Mouse (Mus musculus): ENCODE measurements around the gene Qars.

Qars gene

DNA sequence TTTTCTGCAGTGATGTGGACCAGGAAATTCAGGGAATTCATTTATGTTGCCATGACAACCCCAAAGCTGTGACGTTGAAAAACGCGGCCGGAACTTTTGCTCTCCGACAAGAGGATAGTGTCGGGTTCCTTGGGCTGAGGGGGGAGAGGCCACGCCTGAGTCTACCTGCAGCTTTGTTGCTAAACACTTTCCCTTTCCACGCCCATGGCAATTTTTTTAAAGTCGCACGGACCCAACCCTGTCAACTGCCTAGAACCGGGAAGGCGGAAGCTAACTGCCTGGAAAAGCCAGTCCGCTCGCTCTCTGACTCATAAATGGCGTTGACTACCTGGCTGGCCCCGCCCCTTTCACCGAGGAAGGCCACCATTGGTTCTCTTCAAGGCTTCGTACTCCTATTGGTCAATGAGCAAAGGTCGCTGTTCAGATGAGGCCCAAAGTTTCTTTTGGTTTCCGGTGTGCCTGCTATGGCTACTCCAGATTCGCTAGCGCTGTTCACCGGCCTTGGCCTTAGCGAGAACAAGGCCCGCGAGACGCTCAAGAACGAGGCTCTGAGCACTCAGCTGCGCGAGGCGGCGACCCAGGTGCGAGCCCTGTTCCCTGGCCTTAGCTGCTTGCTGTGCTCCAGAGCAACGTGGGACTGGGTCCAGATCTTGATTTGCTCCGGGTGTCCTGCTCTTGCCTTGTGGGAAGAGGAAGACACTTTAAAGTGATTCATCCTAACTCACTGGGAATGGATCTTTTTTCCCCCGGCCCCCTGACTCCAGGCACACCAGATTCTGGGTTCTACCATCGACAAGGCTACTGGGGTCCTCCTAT is at the start of gene Qars:
Qars (plus strand) TSS at position 88 of the 816 bp plus-strand sequence.
- peak; percentile 96 for DNase-seq (ENCODE audit: low read depth)

DNA sequence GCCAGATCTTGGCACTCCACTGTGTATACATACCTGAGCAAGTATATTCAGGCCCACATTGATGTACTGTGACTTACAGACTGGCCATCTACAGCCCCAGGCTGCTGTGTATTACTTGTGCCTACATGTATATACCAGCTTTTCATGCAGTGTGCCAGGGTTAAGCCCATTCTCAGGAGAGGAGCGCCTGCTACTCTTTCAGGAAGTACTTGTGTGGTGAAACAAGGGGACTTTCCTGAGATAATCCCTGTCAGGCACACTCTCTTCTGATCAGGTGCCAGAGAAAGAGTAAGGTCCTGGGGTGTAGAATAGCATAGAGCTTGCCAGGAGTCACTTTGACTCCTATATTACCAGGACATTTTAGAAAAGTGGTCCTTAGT is 47.6 kb upstream of the Qars start:
- no peak for DNase-seq (ENCODE audit: low read depth)

DNA sequence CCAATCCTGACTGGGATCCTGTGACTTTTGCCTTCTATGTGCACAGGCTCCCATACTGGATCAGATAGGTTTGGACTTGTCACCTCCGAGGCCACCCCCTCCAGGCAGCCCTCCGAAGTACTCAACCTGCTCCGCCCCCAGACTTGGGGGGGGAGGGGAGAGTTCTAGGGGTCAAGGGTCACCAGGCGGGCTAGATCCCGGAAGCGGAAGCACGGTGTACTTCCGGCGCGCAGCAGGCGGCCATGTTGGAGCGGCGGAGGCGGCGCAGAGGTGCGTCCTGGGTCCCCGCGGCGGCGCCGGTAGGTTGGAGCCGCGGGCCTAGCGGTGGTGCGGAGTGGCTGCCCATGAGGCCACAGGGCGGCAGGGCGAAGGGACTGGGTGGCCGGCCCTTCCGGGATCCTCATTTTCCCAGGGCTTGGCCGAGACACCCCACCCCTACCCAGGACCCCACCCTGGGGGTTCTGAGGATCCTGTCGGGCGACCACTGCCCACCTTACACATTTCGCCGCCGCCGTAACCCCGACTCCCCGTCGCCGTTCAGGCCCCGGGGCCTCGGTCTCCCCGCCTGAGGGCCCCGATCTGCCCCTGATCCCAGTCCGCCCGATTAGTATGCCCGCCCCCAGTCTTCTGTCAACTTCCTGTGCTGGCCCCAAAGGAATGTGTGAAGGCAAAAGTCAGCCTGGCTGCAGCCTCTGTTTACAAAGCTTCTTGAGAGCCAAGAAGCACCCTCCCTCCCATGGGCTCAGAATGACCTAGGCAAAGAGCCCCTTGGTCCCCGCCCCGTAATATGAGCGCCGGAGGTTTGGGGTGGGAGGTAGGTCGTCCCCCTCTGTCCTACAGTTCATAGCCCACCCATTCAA is 47.0 kb upstream of the Qars start, which contains the start of gene Ccdc71:
Ccdc71 (plus strand) TSS at position 209 of the 860 bp plus-strand sequence.
- peak; percentile 91 for DNase-seq (ENCODE audit: low read depth)

DNA sequence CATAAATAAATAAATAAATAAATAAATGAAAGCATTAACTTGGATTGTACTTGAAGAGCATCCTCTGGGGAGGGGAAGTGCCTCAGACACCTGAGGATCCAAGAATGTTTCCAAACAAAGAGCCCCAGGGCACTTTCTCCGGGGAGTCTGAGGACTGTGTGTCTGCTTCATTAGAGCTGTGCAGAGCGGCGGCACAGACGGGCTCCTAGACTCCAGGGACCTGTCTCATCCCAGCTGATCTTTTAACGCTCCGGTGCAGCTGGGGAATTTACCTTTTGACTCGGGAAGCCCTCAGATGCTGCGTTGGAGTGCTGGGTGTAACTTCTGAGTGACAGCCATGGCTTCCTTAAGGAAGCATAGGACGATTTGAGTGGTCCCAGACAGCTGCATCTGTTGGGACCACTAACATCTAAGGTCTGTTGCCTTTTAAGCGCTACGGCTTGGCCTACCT is 46.3 kb upstream of the Qars start, which contains the start of gene Klhdc8b:
Klhdc8b (minus strand) TSS at position 401 of the 451 bp plus-strand sequence.
- DNase-seq (ENCODE audit: low read depth), result peak; percentile 17

DNA sequence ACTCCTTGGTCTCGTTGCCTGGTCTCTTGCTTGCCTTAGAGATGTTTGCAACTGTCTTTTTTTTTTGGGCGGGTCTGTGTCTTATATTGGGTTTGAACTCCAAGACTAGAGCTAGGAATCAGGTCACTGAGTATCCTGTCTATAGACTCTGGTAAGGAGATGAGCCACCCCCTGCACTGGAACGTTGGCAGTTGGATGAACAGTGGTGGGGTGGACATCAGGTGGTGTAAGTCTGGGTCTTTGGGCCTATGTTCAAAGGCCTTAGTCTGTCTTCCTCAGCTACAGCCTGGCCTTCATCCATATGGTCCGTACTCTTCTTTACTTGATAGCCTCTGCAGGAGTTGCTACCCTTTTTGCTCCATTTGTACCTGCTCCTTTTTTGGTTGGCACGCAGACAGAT is 45.8 kb upstream of the Qars start:
- no peak for DNase-seq (ENCODE audit: low read depth)

DNA sequence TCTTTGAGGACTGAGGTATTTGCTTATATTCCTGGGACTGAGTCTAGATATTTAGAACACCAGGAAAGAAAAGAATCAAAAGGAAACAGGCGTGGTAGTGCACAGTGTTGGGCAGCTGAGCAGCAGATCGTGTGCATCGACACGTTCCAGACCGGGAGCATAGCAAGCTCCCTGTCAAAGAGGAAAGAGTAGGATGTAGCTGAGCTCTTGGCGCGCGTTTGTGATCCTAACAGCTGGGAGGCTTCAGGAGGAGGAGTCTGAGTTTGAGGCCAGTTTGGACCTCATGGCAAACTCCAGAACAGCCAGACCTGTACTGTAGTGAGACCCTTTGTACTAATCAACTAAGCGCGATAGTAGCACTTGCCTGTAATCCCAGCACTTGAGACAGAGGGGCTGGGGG is 45.3 kb upstream of the Qars start:
- no peak for DNase-seq (ENCODE audit: low read depth)

DNA sequence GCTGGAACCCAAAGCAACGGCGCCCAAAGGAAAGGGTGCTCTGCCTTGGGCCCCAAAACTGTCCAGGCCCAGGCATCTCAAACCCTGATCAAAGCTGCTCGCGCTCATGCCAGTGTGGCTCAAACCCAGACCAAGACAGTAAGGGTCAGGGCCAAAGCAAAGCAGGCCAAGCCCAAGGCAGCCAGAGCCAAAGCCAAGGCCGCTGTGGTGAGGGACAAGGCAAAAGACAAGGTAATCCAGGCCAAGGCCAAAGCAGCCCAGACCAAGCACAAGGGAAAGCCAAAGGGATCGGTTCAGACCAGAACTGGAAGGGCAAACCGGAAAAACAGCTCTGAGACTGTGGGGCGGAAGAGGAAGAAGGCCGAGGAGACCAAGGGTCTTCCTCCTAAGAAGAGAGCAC is 43.8 kb upstream of the Qars start:
- no peak for DNase-seq (ENCODE audit: low read depth)

DNA sequence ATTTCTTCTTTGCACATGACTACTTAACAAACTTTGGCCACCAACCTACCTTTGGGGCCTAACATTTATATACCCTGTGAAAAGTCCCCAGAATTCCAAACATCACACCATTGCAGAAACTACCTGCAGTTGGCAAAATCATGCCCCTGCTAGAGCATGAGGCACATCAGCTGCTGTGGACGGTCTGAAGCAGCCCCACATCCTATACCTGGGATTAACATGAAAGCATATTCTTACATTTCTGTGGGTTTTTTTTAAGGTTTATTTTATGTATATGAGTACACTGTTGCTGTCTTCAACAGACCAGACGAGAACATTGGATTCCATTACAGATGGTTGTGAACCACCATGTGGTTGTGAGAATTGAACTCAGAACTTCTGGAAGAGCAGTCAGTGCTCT is 41.3 kb upstream of the Qars start:
- no peak for DNase-seq (ENCODE audit: low read depth)

DNA sequence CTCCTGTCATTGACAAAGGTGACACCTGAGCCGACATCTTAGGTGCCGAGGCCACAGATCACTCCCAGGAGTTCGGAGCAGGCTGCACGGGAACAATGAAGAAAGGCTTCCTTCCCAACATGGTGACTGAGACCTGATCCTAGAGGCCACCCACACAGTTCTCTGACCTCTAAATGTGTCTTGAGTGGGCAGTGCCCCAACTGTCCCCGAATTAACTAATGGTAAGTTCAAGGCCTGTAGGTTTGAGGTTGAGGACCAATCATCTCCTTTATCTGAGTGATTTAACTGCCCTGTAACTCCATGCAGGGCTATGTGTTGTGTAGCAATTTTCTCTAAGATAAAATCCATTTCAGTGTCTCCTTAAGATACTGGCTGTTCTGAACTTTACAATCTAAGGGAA is 38.1 kb upstream of the Qars start:
- DNase-seq (ENCODE audit: low read depth), result no peak

DNA sequence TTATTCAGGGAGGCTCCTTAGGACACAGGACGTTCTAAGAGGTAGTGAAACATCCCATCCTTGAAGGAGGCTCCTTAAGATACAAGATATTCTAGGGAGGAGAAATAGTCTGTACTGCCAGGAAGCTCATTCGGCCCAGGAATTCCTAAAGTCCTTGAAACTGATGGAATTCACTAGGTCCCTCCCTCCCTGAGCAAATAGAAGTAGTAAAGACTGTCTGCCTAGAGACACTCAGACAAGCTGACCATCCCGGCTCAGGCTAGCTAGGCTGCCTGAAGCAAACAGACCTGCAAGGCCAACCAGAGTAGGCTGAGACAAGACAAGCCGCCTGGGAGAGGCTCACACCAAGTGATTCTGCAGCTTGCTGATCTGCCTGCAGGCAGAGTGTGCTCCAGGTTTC is 37.7 kb upstream of the Qars start:
- no peak for DNase-seq (ENCODE audit: low read depth)

DNA sequence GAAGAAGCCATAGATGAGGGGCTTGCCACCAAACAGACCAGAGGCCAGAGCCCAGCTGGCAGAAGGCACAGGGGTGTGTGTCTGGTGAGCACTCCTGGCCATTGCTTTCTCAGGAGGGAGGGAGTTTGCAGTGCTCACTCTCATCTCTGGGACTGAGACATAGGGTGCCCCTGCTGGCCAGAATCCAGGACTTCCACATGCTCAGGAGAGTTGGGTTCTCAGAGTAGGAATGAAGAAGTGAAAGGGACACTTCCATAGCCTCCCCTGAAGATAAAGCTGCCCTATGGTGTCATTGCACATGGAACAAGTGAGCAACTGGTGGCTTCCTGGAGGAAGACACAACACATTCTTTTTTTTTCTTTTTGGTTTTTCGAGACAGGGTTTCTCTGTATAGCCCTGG is 33.0 kb upstream of the Qars start:
- peak; percentile 22 for DNase-seq (ENCODE audit: low read depth)

DNA sequence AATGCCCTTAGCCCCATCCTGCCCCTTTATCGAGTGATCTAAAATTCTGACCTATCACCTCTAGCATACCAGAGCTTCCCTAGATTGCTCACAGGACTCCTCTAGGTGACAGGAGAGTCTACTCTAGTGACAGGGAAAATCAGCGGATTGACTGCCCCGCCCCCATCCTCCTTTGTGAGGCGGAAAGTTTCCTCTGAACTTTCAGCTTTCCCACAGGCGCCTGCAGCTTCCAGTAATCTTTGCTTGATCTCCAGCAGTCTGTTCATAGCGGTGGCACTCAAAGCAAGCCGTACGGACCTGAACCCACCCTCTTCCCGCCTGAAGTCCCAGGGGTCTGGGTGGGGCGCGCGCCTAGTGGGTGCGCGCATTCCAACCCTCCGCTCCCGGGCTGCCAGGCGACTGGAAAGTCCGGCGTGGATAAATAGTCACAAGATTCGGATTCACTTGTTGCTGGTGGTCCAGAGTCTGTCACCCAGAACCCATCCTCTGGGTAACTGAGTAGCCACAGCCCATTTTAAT is 28.8 kb upstream of the Qars start:
- peak; percentile 90 for DNase-seq (ENCODE audit: low read depth)

DNA sequence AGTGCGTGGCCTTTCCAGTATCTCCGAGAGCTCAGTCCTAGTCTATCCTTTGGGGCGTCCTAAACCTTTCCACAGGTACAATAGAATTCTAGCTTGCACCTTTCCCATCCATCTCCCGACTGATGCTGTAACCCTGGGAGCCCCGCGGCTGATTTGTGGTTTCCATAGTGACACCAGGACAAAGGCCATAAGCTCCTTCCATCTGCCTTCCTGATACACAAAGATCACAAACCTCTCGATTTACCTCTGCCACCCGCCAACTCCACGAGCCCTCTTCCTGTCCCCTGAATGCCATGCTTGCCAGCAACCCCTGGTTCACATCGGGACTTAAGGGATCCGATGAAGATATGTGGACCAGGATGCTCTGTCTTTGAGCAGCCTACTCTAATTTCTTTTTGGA is 28.3 kb upstream of the Qars start:
- no peak for DNase-seq (ENCODE audit: low read depth)

DNA sequence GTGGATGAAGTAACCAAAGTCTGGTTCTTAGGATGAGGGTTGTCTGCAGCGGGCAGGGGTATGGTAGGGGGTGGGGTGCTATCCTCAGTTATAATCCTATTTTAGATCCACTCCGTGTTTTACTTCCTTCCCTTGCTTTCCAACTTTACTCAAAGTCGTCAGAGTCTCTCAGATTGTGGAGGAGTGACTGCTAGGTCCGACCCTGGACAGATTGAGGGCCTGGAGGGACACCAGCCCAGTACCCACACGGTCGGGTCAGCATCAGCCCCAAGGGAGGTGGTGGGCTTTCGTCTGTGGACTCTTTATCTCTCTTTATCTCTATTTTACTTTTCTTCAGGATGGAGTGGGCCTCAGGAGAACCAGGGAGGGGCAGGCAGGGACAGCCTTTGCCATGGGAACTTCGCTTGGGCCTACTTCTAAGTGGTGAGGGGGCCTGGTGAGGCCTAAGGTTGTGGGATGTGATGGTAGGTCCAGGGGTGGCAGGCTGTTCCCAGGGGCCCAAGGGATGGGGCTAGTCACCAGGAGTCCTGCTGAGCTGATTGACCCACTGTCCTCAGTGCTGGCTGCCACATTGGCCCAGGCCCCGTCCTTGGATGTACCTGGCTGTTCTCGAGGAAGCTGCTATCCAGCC is 27.7 kb upstream of the Qars start, which contains the start of gene Lamb2:
Lamb2 (plus strand) TSS at position 16 of the 631 bp plus-strand sequence.
- peak; percentile 90 for DNase-seq (ENCODE audit: low read depth)

DNA sequence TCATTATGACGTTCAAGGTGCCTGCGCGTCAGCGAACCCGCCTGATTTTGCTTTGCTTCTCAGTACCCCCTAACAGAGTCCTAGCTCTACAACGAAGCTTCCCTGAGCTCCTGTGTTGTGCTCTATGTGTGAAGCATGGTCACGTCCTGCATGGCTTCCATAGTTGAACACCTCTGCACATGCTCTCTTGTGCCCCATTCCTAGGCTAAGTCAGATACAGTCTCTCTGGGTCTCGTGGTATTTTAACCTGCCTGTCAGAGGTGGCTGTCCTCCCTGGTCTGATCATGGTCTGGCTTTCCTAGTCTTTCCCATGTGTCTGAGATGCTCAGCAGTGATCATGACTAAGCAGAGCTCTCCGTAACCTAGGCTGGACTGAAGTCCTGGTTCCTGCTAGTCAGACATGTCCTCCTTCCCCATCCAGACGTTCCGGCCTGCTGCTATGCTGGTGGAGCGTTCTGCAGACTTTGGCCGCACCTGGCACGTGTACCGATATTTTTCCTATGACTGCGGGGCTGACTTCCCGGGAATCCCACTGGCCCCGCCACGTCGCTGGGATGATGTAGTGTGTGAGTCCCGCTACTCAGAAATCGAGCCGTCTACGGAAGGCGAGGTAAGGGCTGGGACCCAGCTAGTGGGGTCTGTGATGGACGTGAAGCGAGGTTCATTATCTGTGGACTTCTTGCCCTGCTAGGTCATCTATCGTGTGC is 26.5 kb upstream of the Qars start:
- DNase-seq (ENCODE audit: low read depth), result no peak

DNA sequence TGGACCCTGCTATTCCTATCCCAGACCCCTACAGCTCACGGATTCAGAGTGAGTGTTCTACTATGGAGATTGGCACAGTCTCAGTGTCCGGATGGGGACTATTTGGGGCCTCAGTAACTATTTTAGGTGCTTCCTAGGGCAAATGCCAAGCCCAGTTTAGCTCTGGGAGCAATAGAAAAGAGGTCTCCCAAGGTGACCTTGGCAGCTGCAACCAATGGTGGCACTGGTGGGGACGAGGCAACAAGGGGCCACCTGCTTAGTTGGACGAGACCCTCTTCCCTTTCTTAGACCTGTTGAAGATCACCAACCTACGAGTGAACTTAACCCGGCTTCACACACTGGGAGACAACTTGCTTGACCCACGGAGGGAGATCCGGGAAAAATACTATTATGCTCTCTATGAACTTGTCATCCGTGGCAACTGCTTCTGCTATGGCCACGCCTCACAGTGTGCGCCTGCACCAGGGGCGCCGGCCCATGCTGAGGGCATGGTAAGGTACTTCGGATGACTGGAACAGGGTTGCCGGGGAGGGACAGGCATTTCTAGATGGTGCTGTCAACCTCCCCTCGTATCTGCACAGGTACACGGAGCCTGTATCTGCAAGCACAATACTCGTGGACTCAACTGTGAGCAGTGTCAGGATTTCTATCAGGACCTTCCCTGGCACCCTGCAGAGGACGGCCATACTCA is 25.8 kb upstream of the Qars start:
- no peak for DNase-seq (ENCODE audit: low read depth)

DNA sequence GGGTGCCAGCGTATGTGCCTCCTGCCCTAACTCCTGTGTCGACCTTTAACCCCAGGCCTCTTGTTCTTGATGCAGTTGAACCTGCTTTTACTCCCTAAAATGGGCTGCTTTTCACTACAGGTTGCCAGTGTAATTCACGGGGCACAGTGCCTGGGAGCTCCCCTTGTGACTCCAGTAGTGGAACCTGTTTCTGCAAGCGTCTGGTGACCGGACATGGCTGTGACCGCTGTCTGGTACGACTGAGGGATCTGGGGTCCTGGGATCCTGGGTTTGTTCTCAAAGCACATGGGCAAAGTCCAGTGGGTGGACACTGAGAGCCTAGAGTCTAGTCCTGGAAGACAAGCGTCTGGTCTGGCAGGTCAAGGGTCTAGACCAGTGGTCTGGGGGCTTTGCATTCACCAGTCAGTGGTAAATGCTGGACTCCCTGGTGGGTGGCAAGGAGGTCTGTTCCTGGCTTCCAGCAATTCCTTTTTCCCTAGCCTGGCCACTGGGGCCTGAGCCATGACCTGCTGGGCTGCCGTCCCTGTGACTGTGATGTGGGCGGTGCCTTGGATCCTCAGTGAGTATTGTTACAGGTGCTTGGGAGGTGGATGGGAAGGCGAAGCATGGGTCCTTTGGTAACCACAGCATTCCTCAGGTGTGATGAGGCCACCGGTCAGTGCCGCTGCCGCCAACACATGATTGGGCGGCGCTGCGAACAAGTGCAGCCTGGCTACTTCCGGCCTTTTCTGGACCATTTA is 24.3 kb upstream of the Qars start:
- no peak for DNase-seq (ENCODE audit: low read depth)

DNA sequence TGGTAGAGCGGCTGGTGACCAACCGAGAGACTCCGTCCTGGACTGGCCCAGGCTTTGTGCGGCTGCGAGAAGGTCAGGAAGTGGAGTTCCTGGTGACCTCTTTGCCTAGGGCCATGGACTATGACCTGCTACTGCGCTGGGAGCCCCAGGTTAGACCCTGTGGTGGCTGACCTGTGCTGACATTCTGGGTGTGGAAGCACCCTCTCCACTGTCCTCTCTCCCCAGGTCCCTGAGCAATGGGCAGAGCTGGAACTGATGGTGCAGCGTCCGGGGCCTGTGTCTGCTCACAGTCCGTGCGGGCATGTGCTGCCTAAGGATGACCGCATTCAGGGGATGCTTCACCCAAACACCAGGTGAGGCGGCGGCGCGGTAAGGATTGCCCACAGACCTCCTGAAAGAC is 23.5 kb upstream of the Qars start:
- DNase-seq (ENCODE audit: low read depth), result no peak

DNA sequence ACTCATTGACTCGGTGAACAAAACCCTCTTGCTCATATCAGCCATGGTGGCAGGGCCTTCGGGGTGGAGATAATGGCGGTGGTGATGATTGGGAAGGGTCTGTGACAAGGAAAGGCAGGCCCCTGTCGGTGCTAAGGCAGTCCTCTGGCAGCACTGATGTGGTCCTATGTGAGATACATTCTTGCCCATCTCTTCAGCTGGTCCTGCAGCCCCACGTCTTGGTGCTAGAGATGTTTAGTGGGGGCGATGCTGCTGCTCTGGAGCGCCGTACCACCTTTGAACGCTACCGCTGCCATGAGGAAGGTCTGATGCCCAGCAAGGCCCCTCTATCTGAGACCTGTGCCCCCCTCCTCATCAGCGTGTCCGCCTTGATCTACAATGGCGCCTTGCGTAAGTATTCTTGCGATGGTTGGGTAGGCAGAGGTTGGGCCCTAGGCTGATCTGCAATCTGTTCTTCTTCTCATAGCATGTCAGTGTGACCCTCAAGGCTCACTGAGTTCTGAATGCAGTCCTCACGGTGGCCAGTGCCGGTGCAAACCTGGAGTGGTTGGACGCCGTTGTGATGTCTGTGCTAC is 22.1 kb upstream of the Qars start:
- no peak for DNase-seq (ENCODE audit: low read depth)

DNA sequence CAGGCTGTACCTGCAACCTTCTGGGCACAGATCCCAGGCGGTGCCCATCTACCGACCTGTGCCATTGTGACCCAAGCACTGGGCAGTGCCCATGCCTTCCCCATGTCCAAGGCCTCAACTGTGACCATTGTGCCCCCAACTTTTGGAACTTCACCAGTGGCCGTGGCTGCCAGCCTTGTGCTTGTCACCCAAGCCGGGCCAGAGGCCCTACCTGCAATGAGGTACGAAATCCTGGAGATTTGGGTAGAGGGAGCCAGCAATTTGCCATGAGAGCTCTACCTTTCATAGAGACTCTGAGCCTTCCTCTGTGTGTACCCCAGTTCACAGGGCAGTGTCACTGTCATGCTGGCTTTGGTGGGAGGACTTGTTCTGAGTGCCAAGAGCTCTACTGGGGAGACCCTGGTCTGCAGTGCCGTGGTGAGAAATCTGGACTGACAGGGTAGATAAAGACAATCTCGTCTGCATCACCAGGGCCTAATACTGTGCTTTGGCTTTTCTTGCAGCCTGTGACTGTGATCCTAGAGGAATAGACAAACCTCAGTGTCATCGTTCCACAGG is 20.5 kb upstream of the Qars start:
- no peak for DNase-seq (ENCODE audit: low read depth)
